Mouse (Mus musculus) liver, adult 2 months (tissue): ENCODE data around the gene Casq2.

Source experiments
- CTCF ChIP-seq: fragments of 200-500 bp; IDR thresholded peaks from 2 replicates; pipeline ENCODE4 v1.5.1; 2011; ENCODE audit warnings: low read depth, low read length, control low read depth
- POLR2A ChIP-seq: fragments of 200-500 bp; IDR thresholded peaks from 2 replicates; pipeline ENCODE4 v1.6.1; 2011; ENCODE audit warnings: low read length, control low read depth; ENCODE audit not compliant: insufficient read depth; ENCODE audit errors: extremely low read depth

- TF ChIP-seq CTCF = no peak
- no peak for TF ChIP-seq POLR2A
These were observed 22.0 kb downstream of the Casq2 start for GRCm38 (mm10) chr3:102108201-102108600.
